Mouse (Mus musculus) ES-Bruce4 (cell line): ENCODE results near the gene Galnt18. TPM values are rescaled to one million over a fixed set of nuclear protein-coding genes. Genes with fewer than 3 reads are reported as not detected.

ENCODE experiments used
- H3K27ac ChIP-seq: 2 replicates; pipeline ENCODE4 v1.5.1; 2012; ENCODE audit warnings: low read length, inconsistent platforms; ENCODE audit not compliant: insufficient read depth
- H3K27me3 ChIP-seq: 2 replicates; pipeline ENCODE4 v1.6.1; 2012; ENCODE audit warnings: mild to moderate bottlenecking, low read length, inconsistent platforms; ENCODE audit not compliant: control insufficient read depth, poor library complexity, insufficient read depth, severe bottlenecking
- H3K36me3 ChIP-seq: 2 replicates; pipeline ENCODE4 v1.6.1; 2012; ENCODE audit warnings: inconsistent platforms, mild to moderate bottlenecking, low read length, moderate library complexity; ENCODE audit not compliant: control insufficient read depth, poor library complexity, insufficient read depth, severe bottlenecking
- H3K4me1 ChIP-seq: one replicate; pipeline ENCODE4 v1.8.1; 2011; ENCODE audit warnings: low read length; ENCODE audit not compliant: control insufficient read depth, insufficient read depth
- H3K4me3 ChIP-seq: 2 replicates; pipeline ENCODE4 v1.5.1; 2011; ENCODE audit warnings: low read depth, mild to moderate bottlenecking, low read length
- H3K9ac ChIP-seq: 2 replicates; pipeline ENCODE4 v1.6.1; 2012; ENCODE audit warnings: low read depth, mild to moderate bottlenecking, inconsistent platforms; ENCODE audit not compliant: poor library complexity, severe bottlenecking
- H3K9me3 ChIP-seq: replicated peaks from 2 replicates; pipeline ENCODE4 v1.6.1; 2012; ENCODE audit warnings: mild to moderate bottlenecking, low read length, inconsistent platforms; ENCODE audit not compliant: control insufficient read depth, poor library complexity, insufficient read depth, severe bottlenecking
- CTCF ChIP-seq: IDR thresholded peaks from one replicate; pipeline ENCODE4 v1.8.1; 2011; ENCODE audit warnings: low read depth, low read length
- EP300 ChIP-seq: IDR thresholded peaks from 2 replicates; pipeline ENCODE4 v1.6.1; 2011; ENCODE audit warnings: low read depth, low read length; ENCODE audit not compliant: insufficient read depth
- POLR2A ChIP-seq: IDR thresholded peaks from one replicate; pipeline ENCODE4 v1.8.1; 2011; ENCODE audit warnings: low read length; ENCODE audit not compliant: insufficient read depth
- polyA plus RNA-seq: library from polyadenylated mRNA; stranded (reverse); fragments of >200 nt; gene quantifications from 2 replicates; pipeline ENCODE4 v1.2.4, GENCODE M21; 2011; ENCODE audit warnings: low read depth; ENCODE audit not compliant: missing spikeins, insufficient read depth, insufficient read length

The Galnt18 gene
- polyA plus RNA-seq, 1 experiment = 2.6 TPM

- H3K4me1 ChIP-seq = no peaks in the 10 kb centered on the region
- no peaks in the 10 kb centered on the region for H3K27me3 ChIP-seq
- no peak overlapping the region for H3K9ac ChIP-seq
- no peaks in the 10 kb centered on the region for H3K36me3 ChIP-seq
- no peak overlapping the region for H3K4me3 ChIP-seq
- no peaks in the 10 kb centered on the region for H3K9me3 ChIP-seq
- no peak overlapping the region for H3K27ac ChIP-seq
- no peak for TF ChIP-seq POLR2A
- TF ChIP-seq CTCF = no peak
- TF ChIP-seq EP300 = no peak
These were observed 124.8 kb downstream of the Galnt18 start for GRCm38 (mm10) chr7:111655002-111655401.

- Histone ChIP-seq H3K27me3 (no peaks in the 10 kb centered on the region), H3K4me3 (no peak overlapping the region), H3K4me1 (no peaks in the 10 kb centered on the region), H3K9me3 (no peaks in the 10 kb centered on the region), H3K9ac (no peak overlapping the region), H3K36me3 (no peaks in the 10 kb centered on the region), H3K27ac (no peak overlapping the region)
- no peak for TF ChIP-seq EP300
- no peak for TF ChIP-seq CTCF
- no peak for TF ChIP-seq POLR2A
These were observed 125.3 kb downstream of the Galnt18 start for GRCm38 (mm10) chr7:111654526-111654925.

DNA sequence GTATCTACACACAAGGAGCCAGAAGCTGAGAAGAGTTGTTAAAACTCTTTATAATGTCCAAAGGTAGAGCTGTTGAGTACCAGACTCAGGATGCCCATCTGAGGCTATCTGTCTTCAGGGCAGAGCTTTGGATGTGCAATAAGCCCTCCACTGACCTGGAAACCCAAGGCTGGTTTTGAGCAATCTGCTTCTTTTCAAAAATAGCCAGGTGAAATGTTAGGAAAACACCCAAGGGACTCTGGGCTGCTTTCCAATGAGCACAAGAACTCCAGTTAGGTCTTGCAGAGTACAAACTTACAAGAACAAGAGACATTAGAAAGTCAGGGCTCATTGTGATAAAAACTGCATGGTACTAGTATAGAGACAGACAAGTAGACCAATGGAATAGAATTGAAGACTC lies 135.4 kb downstream of the Galnt18 start:
- H3K9me3 ChIP-seq = no peaks in the 10 kb centered on the region
- no peaks in the 10 kb centered on the region for H3K36me3 ChIP-seq
- no peak overlapping the region for H3K9ac ChIP-seq
- no peak overlapping the region for H3K27ac ChIP-seq
- H3K4me1 ChIP-seq = no peaks in the 10 kb centered on the region
- no peak overlapping the region for H3K4me3 ChIP-seq
- H3K27me3 ChIP-seq = no peaks in the 10 kb centered on the region
- no peak for TF ChIP-seq POLR2A
- no peak for TF ChIP-seq CTCF
- TF ChIP-seq EP300 = no peak

GRCm38 (mm10) chr7:111638899-111639298 lies 140.9 kb downstream of the Galnt18 start:
- TF ChIP-seq EP300 = no peak
- TF ChIP-seq POLR2A = no peak
- TF ChIP-seq CTCF = no peak
- Histone ChIP-seq H3K4me1 (no peaks in the 10 kb centered on the region), H3K9ac (no peak overlapping the region), H3K4me3 (no peak overlapping the region), H3K9me3 (no peaks in the 10 kb centered on the region), H3K27me3 (no peaks in the 10 kb centered on the region), H3K27ac (no peak overlapping the region), H3K36me3 (no peaks in the 10 kb centered on the region)

GRCm38 (mm10) chr7:111638465-111638864 lies 141.3 kb downstream of the Galnt18 start:
- H3K27me3 ChIP-seq = no peaks in the 10 kb centered on the region
- no peak for TF ChIP-seq POLR2A
- TF ChIP-seq CTCF = no peak
- no peak for TF ChIP-seq EP300
- no peak overlapping the region for H3K9ac ChIP-seq
- no peak overlapping the region for H3K27ac ChIP-seq
- no peaks in the 10 kb centered on the region for H3K9me3 ChIP-seq
- H3K4me3 ChIP-seq = no peak overlapping the region
- H3K36me3 ChIP-seq = no peaks in the 10 kb centered on the region
- H3K4me1 ChIP-seq = no peaks in the 10 kb centered on the region

- H3K27ac ChIP-seq = no peak overlapping the region
- H3K4me3 ChIP-seq = no peak overlapping the region
- TF ChIP-seq CTCF (no peak), EP300 (no peak), POLR2A (no peak)
These were observed 141.8 kb downstream of the Galnt18 start for GRCm38 (mm10) chr7:111637866-111638448.

More at GRCm38 (mm10) chr7:111637866-111638448, 141.8 kb downstream of the Galnt18 start:
- Histone ChIP-seq H3K9ac (no peak overlapping the region), H3K9me3 (no peaks in the 10 kb centered on the region), H3K36me3 (no peaks in the 10 kb centered on the region), H3K27me3 (no peaks in the 10 kb centered on the region), H3K4me1 (no peaks in the 10 kb centered on the region)
